Mouse (Mus musculus) midbrain, embryonic 10.5 days (tissue): ENCODE measurements around the gene Tmem82. TPM values are rescaled to one million over a fixed set of nuclear protein-coding genes. Genes with fewer than 3 reads are reported as not detected.

Source experiments
- DNase-seq: peaks from one replicate; pipeline ENCODE4 v3.0.0-alpha.2; 2017; ENCODE audit warnings: low spot score
- H3K27ac ChIP-seq: fragments of 300-500 bp; sonication (generic); replicated peaks from 2 replicates; pipeline ENCODE4 v1.5.1; 2016; ENCODE audit warnings: mild to moderate bottlenecking
- H3K27me3 ChIP-seq: fragments of 300-500 bp; sonication (generic); 2 replicates; pipeline ENCODE4 v1.6.1; 2016; ENCODE audit warnings: low read depth, mild to moderate bottlenecking; ENCODE audit not compliant: poor library complexity, severe bottlenecking
- H3K36me3 ChIP-seq: fragments of 300-500 bp; sonication (generic); 2 replicates; pipeline ENCODE4 v1.6.1; 2016; ENCODE audit warnings: mild to moderate bottlenecking, moderate library complexity
- H3K4me1 ChIP-seq: fragments of 300-500 bp; sonication (generic); 2 replicates; pipeline ENCODE4 v1.6.1; 2016
- H3K4me3 ChIP-seq: fragments of 300-500 bp; sonication (generic); 2 replicates; pipeline ENCODE4 v1.5.1; 2016; ENCODE audit warnings: mild to moderate bottlenecking, moderate library complexity
- H3K9me3 ChIP-seq: fragments of 300-500 bp; sonication (generic); replicated peaks from 2 replicates; pipeline ENCODE4 v1.6.1; 2016; ENCODE audit warnings: mild to moderate bottlenecking
- WGBS: fragments of 180-500 bp; shearing (Covaris S2); methylation state at CpG from one replicate; pipeline ENCODE4 v1.1.7; 2016; 5-methylcytosine and 5-hydroxymethylcytosine counted together
- polyA plus RNA-seq: library from polyadenylated mRNA; unstranded; fragments of >200 nt; fragmentation: Nextera tagmentation; extraction: Ambion mirVana; gene quantifications from 2 replicates; pipeline ENCODE4 v1.2.1, GENCODE M21; 2016

Tmem82 gene
- polyA plus RNA-seq, 1 experiment from 2014 or later = 1.3 TPM

DNA sequence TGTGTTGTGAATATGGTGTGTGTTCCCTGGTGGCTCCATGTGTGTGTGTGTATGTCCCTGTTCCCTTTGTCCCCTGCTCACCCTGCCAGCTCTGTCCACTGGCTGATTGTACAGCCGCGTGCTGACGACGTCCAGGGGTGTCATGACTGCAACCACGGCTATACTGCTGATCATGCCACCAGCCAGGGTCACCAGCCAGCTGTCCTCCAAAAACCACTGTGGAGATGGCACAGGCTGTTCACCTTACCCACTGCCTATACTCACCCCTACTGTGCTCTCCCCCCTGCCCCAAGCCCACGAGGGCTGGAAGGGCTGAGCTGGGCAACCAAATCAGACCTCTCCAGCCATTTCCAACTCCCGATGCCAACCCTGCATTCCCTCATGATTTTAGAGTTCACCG, 2.9 kb upstream of the Tmem82 start:
- Histone ChIP-seq H3K27me3 (peaks cover 18% of the 10 kb centered on the region), H3K4me1 (peaks cover 32% of the 10 kb centered on the region), H3K36me3 (peaks cover 15% of the 10 kb centered on the region), H3K9me3 (no peaks in the 10 kb centered on the region), H3K27ac (no peak overlapping the region), H3K4me3 (no peak overlapping the region)
- DNase-seq = no peak
- WGBS = 83% methylated on average over 8 of the region's 8 CpGs

DNA sequence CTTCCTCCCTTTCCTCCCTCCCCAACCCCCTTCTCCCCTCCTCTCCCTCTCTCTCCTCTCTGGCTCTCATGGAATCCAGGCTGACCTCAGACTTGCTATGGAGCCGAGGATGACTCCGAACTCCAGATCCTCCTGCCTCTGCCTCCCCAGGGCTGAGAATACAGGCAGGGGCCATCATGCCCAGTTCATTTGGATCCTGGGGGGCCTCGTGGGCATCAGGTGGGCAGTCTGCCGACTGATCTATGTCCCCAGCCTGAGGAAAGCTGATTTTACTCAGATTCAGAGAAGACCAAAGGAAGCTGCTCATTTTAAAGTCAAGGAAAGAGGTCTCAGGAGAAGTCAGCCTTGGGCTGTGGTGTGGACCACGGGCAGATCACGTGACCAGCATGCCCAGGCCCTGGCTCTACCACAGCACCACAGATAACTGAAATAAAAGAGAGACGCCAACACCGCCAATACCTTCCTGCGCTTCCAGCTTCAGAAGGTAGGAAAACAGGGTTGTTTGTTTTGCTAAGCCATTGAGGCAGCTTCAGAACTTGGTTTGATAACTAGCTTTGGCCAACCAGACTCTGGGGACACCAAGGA, 958 bp upstream of the Tmem82 start:
- peaks cover 40% of the 10 kb centered on the region for H3K4me1 ChIP-seq
- no peak for DNase-seq
- WGBS = 82% methylated on average over 9 of the region's 9 CpGs
- peaks cover 22% of the 10 kb centered on the region for H3K27me3 ChIP-seq
- 0 out of 2 replicates have a peak overlapping the region, but pooled peaks have one; percentile 1 for H3K27ac ChIP-seq
- H3K4me3 ChIP-seq = no peak overlapping the region
- H3K9me3 ChIP-seq = no peaks in the 10 kb centered on the region
- no peaks in the 10 kb centered on the region for H3K36me3 ChIP-seq

DNA sequence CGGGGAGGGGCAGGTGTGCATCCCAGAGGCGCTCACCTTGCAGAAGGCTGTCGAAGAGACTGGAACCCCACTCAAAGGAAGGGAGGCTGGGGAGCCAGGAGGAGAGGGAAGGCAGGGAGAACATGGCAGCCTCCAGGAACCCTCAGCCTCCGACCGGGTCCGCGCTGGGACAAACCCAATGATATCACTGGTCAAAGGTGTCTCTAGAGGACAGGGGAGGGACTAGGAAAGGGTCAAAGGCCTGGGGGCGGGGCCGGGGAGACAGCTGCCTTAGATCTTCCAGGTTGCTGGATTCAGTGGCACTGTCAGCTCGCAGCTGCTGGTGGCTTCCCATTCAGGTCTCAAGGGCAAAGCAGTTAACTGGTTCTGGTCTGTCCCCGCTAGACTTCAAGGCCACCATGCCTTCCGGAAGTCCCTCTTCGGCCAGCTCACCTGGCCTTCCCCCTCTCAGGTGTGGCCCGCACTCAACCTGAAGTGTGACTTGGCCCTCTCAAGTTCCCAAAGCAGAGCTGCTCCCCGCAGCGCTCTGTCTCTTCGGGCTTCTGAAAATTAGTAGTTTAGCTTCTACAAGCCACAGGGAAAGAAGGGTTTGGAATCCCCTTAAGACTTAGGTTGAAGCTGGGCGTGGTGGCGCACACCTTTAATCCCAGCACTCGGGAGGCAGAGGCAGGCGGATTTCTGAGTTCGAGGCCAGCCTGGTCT, 419 bp downstream of the Tmem82 start:
- Histone ChIP-seq H3K9me3 (no peaks in the 10 kb centered on the region), H3K27ac (peak overlapping the region; percentile 76), H3K4me1 (peaks cover 38% of the 10 kb centered on the region), H3K27me3 (peaks cover 22% of the 10 kb centered on the region), H3K36me3 (no peaks in the 10 kb centered on the region), H3K4me3 (peak overlapping the region; percentile 51)
- 11% methylated on average over 22 of the region's 22 CpGs for WGBS
- DNase-seq = peak; percentile 47

DNA sequence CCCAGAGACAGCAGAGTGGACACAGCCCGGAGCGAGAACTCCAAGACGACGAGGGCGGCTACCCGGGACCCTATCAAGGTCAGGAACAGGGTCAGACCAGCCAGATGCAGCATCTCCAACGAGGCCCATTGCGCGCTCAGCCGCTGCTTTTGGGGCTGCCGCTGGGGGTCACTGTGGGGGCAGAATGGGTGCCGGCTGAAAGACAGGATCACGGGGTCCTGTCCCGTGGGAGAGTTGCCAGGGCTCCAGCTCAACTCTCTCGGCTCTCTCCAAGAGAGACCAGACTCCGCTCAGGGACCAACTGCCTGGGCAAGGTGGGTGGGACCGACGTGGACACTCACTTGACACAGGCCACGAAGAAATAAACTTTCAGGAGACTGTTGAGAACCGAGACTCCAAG, 1.1 kb downstream of the Tmem82 start:
- DNase-seq = peak; percentile 76
- whole genome bisulfite sequencing = 5% methylated on average over 20 of the region's 20 CpGs
- peaks cover 38% of the 10 kb centered on the region for H3K4me1 ChIP-seq
- H3K4me3 ChIP-seq = peak overlapping the region; percentile 51
- no peaks in the 10 kb centered on the region for H3K9me3 ChIP-seq
- peak overlapping the region; percentile 76 for H3K27ac ChIP-seq
- H3K36me3 ChIP-seq = no peaks in the 10 kb centered on the region
- H3K27me3 ChIP-seq = peaks cover 22% of the 10 kb centered on the region

DNA sequence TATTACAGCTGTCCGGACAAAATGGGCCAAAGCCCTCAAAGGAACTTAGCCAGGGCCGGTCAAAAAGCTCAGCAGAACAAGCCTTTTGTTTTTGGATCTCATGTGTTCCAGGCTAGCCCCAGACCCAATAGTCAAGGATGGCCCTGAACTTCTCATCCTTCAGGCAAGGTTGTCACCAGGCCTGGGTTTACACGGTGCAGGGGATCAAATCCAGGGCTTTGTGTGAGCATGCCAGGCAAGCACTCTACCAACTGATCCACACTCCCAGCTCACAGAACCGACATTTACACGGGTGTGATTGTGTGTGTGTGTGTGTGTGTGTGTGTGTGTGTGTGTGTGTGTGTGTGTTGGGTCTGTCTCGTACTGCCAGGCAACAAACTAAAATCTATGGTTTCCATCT, 1.6 kb downstream of the Tmem82 start:
- no peak for DNase-seq
- Histone ChIP-seq H3K9me3 (no peaks in the 10 kb centered on the region), H3K4me1 (peaks cover 38% of the 10 kb centered on the region), H3K27me3 (peaks cover 22% of the 10 kb centered on the region), H3K27ac (peak overlapping the region; percentile 76), H3K4me3 (0 out of 2 replicates have a peak overlapping the region, but pooled peaks have one; percentile 51), H3K36me3 (no peaks in the 10 kb centered on the region)
- 77% methylated on average over 6 of the region's 6 CpGs for WGBS

DNA sequence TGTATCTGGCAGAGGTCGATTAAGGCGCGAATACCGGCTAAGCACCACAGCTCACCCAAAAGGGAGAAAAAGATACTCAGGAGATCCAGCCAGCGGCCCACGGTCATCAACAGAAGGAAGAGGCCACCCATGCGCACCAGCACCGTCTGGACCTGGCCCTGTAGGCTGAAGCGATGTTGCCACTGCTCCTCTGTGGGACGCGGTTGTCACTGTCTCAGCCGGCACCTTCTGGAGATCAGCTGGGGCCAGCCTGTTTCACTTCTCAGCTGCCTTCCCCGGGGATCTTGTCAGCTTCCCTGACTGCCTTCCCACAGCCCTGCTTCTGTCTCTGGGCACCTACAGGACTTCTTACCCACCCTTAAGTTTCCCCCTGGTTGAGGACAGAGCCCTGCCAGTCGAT, 3.5 kb downstream of the Tmem82 start:
- H3K4me3 ChIP-seq = no peak overlapping the region
- H3K36me3 ChIP-seq = no peaks in the 10 kb centered on the region
- no peak for DNase-seq
- peaks cover 22% of the 10 kb centered on the region for H3K27me3 ChIP-seq
- WGBS = 86% methylated on average over 14 of the region's 14 CpGs
- peaks cover 38% of the 10 kb centered on the region for H3K4me1 ChIP-seq
- no peaks in the 10 kb centered on the region for H3K9me3 ChIP-seq
- no peak overlapping the region for H3K27ac ChIP-seq

DNA sequence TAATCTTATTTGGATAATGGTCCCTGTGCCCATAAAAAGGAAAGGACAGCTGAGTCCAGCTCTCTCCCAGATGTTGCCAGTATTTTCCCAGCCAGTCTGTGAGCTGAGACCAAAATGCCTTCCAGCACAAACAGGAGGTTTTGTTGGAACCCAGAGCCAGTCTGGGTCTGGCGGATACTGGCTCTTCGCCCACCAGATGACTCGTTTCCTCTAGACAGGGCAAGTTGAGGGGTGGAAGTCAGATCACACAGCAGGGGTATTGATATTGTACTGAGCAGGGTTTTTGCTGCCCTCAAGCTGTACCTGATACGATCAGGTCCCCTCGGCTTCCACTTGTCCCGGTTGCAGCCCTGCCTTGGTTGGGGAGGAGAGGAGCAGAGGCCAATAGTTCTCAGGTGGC, 8.9 kb downstream of the Tmem82 start:
- H3K4me3 ChIP-seq = no peak overlapping the region
- peaks cover 11% of the 10 kb centered on the region for H3K4me1 ChIP-seq
- H3K36me3 ChIP-seq = no peaks in the 10 kb centered on the region
- WGBS = 91% methylated on average over 6 of the region's 6 CpGs
- H3K9me3 ChIP-seq = no peaks in the 10 kb centered on the region
- no peak overlapping the region for H3K27ac ChIP-seq
- H3K27me3 ChIP-seq = no peaks in the 10 kb centered on the region
- no peak for DNase-seq

DNA sequence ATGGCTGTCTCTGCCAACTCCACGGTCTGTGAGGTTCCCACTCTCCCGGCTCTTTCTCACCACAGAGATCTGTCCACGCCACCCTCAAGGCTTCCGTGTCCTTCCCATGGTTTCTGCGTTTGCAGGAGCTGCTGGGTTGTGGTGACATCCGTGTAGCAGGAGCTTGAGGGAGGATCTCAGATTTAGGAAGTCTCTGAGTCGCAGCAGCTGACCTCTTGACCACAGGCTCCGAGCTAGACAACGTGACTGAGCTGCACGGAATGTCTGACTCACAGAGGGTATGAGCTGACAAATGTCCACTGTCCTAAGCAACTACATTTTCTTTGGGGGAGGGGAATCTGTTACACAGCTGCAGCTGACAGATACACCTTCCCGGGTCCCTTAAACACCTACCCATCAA, 12.6 kb downstream of the Tmem82 start, which contains the start of gene Fblim1:
Gene Fblim1 (minus strand): TSS at position 236 of the 400 bp plus-strand sequence.
- Histone ChIP-seq H3K27me3 (peaks cover 10% of the 10 kb centered on the region), H3K4me1 (peaks cover 12% of the 10 kb centered on the region), H3K27ac (no peak within 1 kb of the TSS), H3K9me3 (no peaks in the 10 kb centered on the region), H3K36me3 (no peaks in the 10 kb centered on the region), H3K4me3 (no peak within 1 kb of the TSS)
- WGBS = 80% methylated on average over 11 of the region's 11 CpGs
- DNase-seq = no peak

DNA sequence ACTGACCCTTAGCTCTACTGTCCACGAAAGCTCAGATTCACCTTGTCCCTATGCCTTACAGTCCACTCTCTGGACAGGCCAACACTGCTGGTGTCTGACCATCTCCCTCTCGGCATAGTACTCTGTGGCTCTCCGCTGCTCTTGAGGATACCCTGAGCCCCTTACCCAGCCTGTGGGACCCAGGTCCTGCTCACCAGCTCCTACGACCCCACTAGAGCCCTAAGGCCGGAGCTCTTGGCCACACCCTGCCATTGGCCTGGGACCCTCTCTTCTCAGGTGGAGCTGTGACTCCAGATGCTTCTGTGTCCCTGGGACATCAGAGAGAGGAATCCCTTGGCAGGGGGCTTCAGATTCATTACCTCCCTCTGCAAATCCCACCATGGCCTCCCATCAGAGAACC, 13.0 kb downstream of the Tmem82 start:
- peaks cover 14% of the 10 kb centered on the region for H3K27me3 ChIP-seq
- WGBS = 87% methylated on average over 5 of the region's 5 CpGs
- no peak for DNase-seq
- H3K9me3 ChIP-seq = no peaks in the 10 kb centered on the region
- H3K4me1 ChIP-seq = peaks cover 15% of the 10 kb centered on the region
- no peak overlapping the region for H3K27ac ChIP-seq
- no peaks in the 10 kb centered on the region for H3K36me3 ChIP-seq
- no peak overlapping the region for H3K4me3 ChIP-seq

DNA sequence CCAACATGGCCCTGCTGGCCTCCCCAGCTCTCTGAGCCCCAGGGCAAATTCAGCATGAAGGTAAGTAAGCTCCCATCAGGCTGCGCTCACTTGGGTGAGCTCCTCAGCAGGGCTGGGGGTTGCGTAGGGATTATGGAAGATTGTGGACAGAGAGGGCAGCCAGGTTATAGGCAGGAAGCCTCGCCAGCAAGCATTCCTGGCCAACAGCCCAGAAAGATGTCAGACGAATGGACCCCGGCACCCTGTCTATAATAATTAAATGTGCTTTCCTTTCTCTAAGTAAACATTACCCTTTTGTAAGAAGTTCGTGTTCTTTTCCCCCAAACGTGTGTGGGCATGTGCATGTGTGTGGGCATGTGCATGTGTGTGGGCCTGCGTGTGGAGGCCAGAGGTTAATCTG, 13.9 kb downstream of the Tmem82 start:
- no peaks in the 10 kb centered on the region for H3K36me3 ChIP-seq
- H3K4me1 ChIP-seq = peaks cover 24% of the 10 kb centered on the region
- peaks cover 24% of the 10 kb centered on the region for H3K27me3 ChIP-seq
- no peak for DNase-seq
- 82% methylated on average over 8 of the region's 8 CpGs for WGBS
- H3K9me3 ChIP-seq = no peaks in the 10 kb centered on the region
- no peak overlapping the region for H3K27ac ChIP-seq
- no peak overlapping the region for H3K4me3 ChIP-seq

DNA sequence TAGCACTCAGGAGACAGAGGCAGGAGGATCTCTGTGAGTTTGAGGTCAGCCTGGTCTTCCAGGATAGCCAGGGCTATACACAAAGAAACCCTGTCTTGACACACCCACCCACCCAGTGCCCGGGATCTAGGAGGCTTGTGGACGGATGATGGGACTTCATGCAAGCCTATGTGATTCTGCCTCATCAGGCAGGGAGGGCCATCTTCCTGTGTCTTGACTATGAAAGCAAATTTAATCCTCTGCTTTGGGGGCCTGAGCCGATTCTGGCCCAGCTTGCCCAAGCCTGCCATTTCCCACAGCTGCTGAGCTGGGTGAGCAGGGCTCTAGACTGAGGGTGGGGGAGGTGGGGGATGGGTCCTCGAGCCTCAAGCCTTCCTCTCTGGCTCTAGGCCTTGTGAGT, 14.5 kb downstream of the Tmem82 start:
- peaks cover 30% of the 10 kb centered on the region for H3K4me1 ChIP-seq
- no peaks in the 10 kb centered on the region for H3K36me3 ChIP-seq
- 78% methylated on average over 4 of the region's 4 CpGs for WGBS
- no peaks in the 10 kb centered on the region for H3K9me3 ChIP-seq
- DNase-seq = no peak
- peaks cover 29% of the 10 kb centered on the region for H3K27me3 ChIP-seq
- H3K27ac ChIP-seq = no peak overlapping the region
- H3K4me3 ChIP-seq = no peak overlapping the region

DNA sequence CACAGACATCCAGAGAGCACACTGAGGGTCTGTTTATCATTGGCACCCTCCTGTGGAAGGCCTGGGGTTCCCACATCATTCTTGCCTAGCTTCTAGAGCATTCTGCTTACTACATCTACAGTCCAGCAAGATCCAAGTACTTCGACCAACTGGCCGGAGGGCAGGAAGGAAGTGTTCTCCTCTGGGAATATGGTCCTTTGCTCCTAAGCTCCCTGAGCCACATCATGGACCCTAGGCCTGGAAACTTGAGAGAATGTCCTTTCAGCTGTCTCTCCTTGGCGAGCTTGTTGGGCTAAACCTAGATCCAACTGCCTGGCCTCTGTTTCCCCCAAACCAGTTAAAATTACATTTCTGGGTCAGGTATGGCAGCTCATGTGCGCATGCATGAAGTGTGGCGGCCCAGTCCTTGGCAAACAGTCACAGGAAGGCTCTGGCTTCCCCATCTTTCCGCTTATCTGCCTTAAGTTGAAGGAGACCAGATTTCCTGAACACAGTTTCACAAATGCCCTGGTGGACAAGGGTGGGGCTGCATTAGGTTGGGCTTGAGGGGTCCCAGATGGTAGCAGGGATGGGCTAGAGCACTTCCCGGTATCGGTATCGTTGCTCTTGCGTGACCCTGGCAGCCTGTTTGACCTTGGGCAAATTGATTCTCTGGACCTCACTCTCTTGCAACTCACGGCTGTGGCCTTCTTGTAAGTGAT, 15.8 kb downstream of the Tmem82 start:
- Histone ChIP-seq H3K36me3 (no peaks in the 10 kb centered on the region), H3K4me1 (peaks cover 41% of the 10 kb centered on the region), H3K27me3 (peaks cover 42% of the 10 kb centered on the region), H3K4me3 (no peak overlapping the region), H3K9me3 (no peaks in the 10 kb centered on the region), H3K27ac (no peak overlapping the region)
- no peak for DNase-seq
- WGBS = 84% methylated on average over 11 of the region's 11 CpGs
